ENCODE assay signal across 23 mouse cellular contexts in the genomic region with DNA sequence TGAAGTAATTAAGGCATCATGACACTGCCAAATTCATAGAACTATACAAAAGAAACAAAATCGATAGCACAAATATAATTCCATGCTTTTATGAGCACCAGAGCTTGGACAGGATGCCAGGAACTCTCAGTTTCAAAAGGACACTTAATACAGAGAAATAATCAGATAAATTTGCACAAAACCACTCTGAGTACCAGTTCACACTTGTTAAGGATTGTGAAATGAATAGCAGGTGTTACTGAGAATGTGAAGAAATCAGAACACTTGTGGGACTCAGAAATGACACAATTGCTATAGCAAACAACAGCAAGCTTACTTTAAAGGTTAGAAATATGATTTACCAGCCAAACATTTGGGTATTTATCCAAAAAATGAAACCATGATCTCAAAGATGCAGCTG.
A peak's percentile ranks its signal among the peaks of the same experiment; 100 is the strongest.
DNase-seq lines count a peak whose midpoint lies in the region; TF ChIP-seq lines count a peak whose summit lies in the region.
"Had no signal": no experiment of that assay in that cellular context is flagged by ENCODE, and none has a peak within 500 bp of the region (broad histone marks: within the 10 kb centered on the region; RNA-seq: fewer than 3 reads in every experiment).

No protein-coding gene starts in this region.

- no peak overlapping the region for H3K4me3 ChIP-seq in gastrocnemius, adult 2 months
- H3K4me3 ChIP-seq: embryonic facial prominence, embryonic 13.5 days; embryonic facial prominence, embryonic 15.5 days; erythroblast, embryonic 14.5 days; forebrain, embryonic 13.5 days; forebrain, embryonic 15.5 days had no signal

- 0 out of 2 replicates have a peak overlapping the region, but pooled peaks have one; percentile 31 for H3K27ac ChIP-seq in gastrocnemius, adult 2 months
- H3K27ac ChIP-seq: embryonic facial prominence, embryonic 13.5 days; embryonic facial prominence, embryonic 15.5 days; forebrain, embryonic 13.5 days; forebrain, embryonic 15.5 days had no signal

- no peak for TF ChIP-seq CTCF in gastrocnemius, adult 2 months (IDR thresholded peaks at IDR 0.05)

- no peak for DNase-seq in gastrocnemius, adult 2 months
- DNase-seq in gastrocnemius, postnatal 10 days = no peak
- peak; percentile 35 for DNase-seq in lung, postnatal 25 days (ENCODE audit: low spot score)
- DNase-seq in lung, postnatal 10 days = no peak
- peak; percentile 90 for DNase-seq in gonadal fat pad, adult 2 months (ENCODE audit: low read depth)
- DNase-seq in layer of hippocampus, adult 18-20 months (ENCODE audit: low spot score in 2 of 2) = no peak
- no peak for DNase-seq in kidney, adult 8-10 months
- DNase-seq: adrenal gland, adult 2 months; adrenal gland, postnatal 10 days; adrenal gland, postnatal 25 days; B cell, adult 2 months; cerebellum, adult 11 months; cerebellum, adult 18-20 months; cerebellum, adult 8-10 months; cerebellum, adult 9-11 months; cerebellum, postnatal 14 days; cerebellum, postnatal 36 days; embryo, embryonic 11 days had no signal

- intact Hi-C loops in gastrocnemius, adult 2 months (cut with DNase I) = no loop called here

Comparison
In these comparisons a context has a peak if more than half of its experiments do, and no peak if none do; other contexts are left out.
1. DNase-seq: peak in lung, postnatal 25 days (single experiment) and gonadal fat pad, adult 2 months (single experiment); none in gastrocnemius, adult 2 months (single experiment), gastrocnemius, postnatal 10 days (single experiment), lung, postnatal 10 days (single experiment), layer of hippocampus, adult 18-20 months (0 of 2) and kidney, adult 8-10 months (0 of 2).